Mouse (Mus musculus): Measurements from ENCODE around the gene Ifnab. TPM values are rescaled to one million over a fixed set of nuclear protein-coding genes. Genes with fewer than 3 reads are reported as not detected.

Ifnab gene
- polyA plus RNA-seq, 1 experiment from 2014 or later = not detected

- no peak overlapping the region for H3K27ac ChIP-seq (ENCODE audit: low read length)
- no peak overlapping the region for H3K4me2 ChIP-seq (replicated peaks; ENCODE audit: low read depth, low read length)
- H3K9me3 ChIP-seq (ENCODE audit: control insufficient read depth, low read depth, low read length) = no peaks in the 10 kb centered on the region
- H3K36me3 ChIP-seq (ENCODE audit: control insufficient read depth, insufficient read depth, low read length) = peaks cover 9% of the 10 kb centered on the region
- H3K27me3 ChIP-seq (ENCODE audit: control insufficient read depth, insufficient read depth, low read length) = no peaks in the 10 kb centered on the region
- no peak overlapping the region for H3K9ac ChIP-seq (replicated peaks; ENCODE audit: low read depth, low read length)
- no peak for ATAC-seq (ENCODE audit: insufficient number of reproducible peaks, insufficient read depth, low FRiP score, low read depth)
- H3K4me3 ChIP-seq (ENCODE audit: low read depth, low read length) = no peak overlapping the region
- peaks cover 11% of the 10 kb centered on the region; the same call in 1 of the 2 replicates for H3K4me1 ChIP-seq (ENCODE audit: control insufficient read depth, insufficient read depth, low read length)
Measured at GRCm38 (mm10) chr4:88715059-88715458, 23.9 kb upstream of the Ifnab start.

GRCm38 (mm10) chr4:88714281-88714680 is 23.1 kb upstream of the Ifnab start:
- H3K9me3 ChIP-seq (ENCODE audit: control insufficient read depth, low read depth, low read length) = no peaks in the 10 kb centered on the region
- H3K4me2 ChIP-seq (replicated peaks; ENCODE audit: low read depth, low read length) = no peak overlapping the region
- H3K27me3 ChIP-seq (ENCODE audit: control insufficient read depth, insufficient read depth, low read length) = no peaks in the 10 kb centered on the region
- peaks cover 7% of the 10 kb centered on the region for H3K36me3 ChIP-seq (ENCODE audit: control insufficient read depth, insufficient read depth, low read length)
- H3K9ac ChIP-seq (replicated peaks; ENCODE audit: low read depth, low read length) = no peak overlapping the region
- peaks cover 9% of the 10 kb centered on the region; the same call in 1 of the 2 replicates for H3K4me1 ChIP-seq (ENCODE audit: control insufficient read depth, insufficient read depth, low read length)
- WGBS = 73% methylated on average over 1 of the region's 1 CpGs
- ATAC-seq (ENCODE audit: insufficient number of reproducible peaks, insufficient read depth, low FRiP score, low read depth) = no peak
- H3K27ac ChIP-seq (ENCODE audit: low read length) = no peak overlapping the region
- H3K4me3 ChIP-seq (ENCODE audit: low read depth, low read length) = no peak overlapping the region

GRCm38 (mm10) chr4:88707128-88707826 is 16.1 kb upstream of the Ifnab start:
- Histone ChIP-seq H3K27ac (ENCODE audit: low read length) (no peak overlapping the region), H3K4me1 (ENCODE audit: control insufficient read depth, insufficient read depth, low read length) (no peaks in the 10 kb centered on the region), H3K9me3 (ENCODE audit: control insufficient read depth, low read depth, low read length) (no peaks in the 10 kb centered on the region), H3K36me3 (ENCODE audit: control insufficient read depth, insufficient read depth, low read length) (no peaks in the 10 kb centered on the region; the same call in 1 of the 2 replicates), H3K4me3 (ENCODE audit: low read depth, low read length) (no peak overlapping the region), H3K27me3 (ENCODE audit: control insufficient read depth, insufficient read depth, low read length) (no peaks in the 10 kb centered on the region), H3K4me2 (replicated peaks; ENCODE audit: low read depth, low read length) (no peak overlapping the region), H3K9ac (replicated peaks; ENCODE audit: low read depth, low read length) (no peak overlapping the region)
- whole genome bisulfite sequencing = 97% methylated on average over 1 of the region's 1 CpGs
- no peak for ATAC-seq (ENCODE audit: insufficient number of reproducible peaks, insufficient read depth, low FRiP score, low read depth)

- no peaks in the 10 kb centered on the region for H3K9me3 ChIP-seq (ENCODE audit: control insufficient read depth, low read depth, low read length)
- no peaks in the 10 kb centered on the region; the same call in 1 of the 2 replicates for H3K36me3 ChIP-seq (ENCODE audit: control insufficient read depth, insufficient read depth, low read length)
- H3K4me1 ChIP-seq (ENCODE audit: control insufficient read depth, insufficient read depth, low read length) = no peaks in the 10 kb centered on the region
- no peak overlapping the region for H3K27ac ChIP-seq (ENCODE audit: low read length)
- H3K9ac ChIP-seq (replicated peaks; ENCODE audit: low read depth, low read length) = no peak overlapping the region
- H3K4me3 ChIP-seq (ENCODE audit: low read depth, low read length) = no peak overlapping the region
- no peak overlapping the region for H3K4me2 ChIP-seq (replicated peaks; ENCODE audit: low read depth, low read length)
- no peaks in the 10 kb centered on the region for H3K27me3 ChIP-seq (ENCODE audit: control insufficient read depth, insufficient read depth, low read length)
- ATAC-seq (ENCODE audit: insufficient number of reproducible peaks, insufficient read depth, low FRiP score, low read depth) = no peak
- 45% methylated on average over 3 of the region's 3 CpGs for whole genome bisulfite sequencing
Measured at GRCm38 (mm10) chr4:88705924-88706323, 14.8 kb upstream of the Ifnab start.

- Histone ChIP-seq H3K4me1 (ENCODE audit: control insufficient read depth, insufficient read depth, low read length) (no peaks in the 10 kb centered on the region), H3K4me3 (ENCODE audit: low read depth, low read length) (no peak overlapping the region), H3K27me3 (ENCODE audit: control insufficient read depth, insufficient read depth, low read length) (no peaks in the 10 kb centered on the region), H3K4me2 (replicated peaks; ENCODE audit: low read depth, low read length) (no peak overlapping the region), H3K9ac (replicated peaks; ENCODE audit: low read depth, low read length) (no peak overlapping the region), H3K36me3 (ENCODE audit: control insufficient read depth, insufficient read depth, low read length) (no peaks in the 10 kb centered on the region), H3K27ac (ENCODE audit: low read length) (no peak overlapping the region), H3K9me3 (ENCODE audit: control insufficient read depth, low read depth, low read length) (no peaks in the 10 kb centered on the region)
- WGBS = 90% methylated on average over 1 of the region's 1 CpGs
- no peak for ATAC-seq (ENCODE audit: insufficient number of reproducible peaks, insufficient read depth, low FRiP score, low read depth)
Measured at GRCm38 (mm10) chr4:88699301-88699700, 8.1 kb upstream of the Ifnab start.

GRCm38 (mm10) chr4:88698781-88699180 is 7.6 kb upstream of the Ifnab start:
- no peak overlapping the region for H3K27ac ChIP-seq (ENCODE audit: low read length)
- H3K27me3 ChIP-seq (ENCODE audit: control insufficient read depth, insufficient read depth, low read length) = no peaks in the 10 kb centered on the region
- H3K9ac ChIP-seq (replicated peaks; ENCODE audit: low read depth, low read length) = no peak overlapping the region
- 80% methylated on average over 5 of the region's 5 CpGs for WGBS
- no peaks in the 10 kb centered on the region for H3K36me3 ChIP-seq (ENCODE audit: control insufficient read depth, insufficient read depth, low read length)
- H3K4me3 ChIP-seq (ENCODE audit: low read depth, low read length) = no peak overlapping the region
- no peak for ATAC-seq (ENCODE audit: insufficient number of reproducible peaks, insufficient read depth, low FRiP score, low read depth)
- H3K9me3 ChIP-seq (ENCODE audit: control insufficient read depth, low read depth, low read length) = no peaks in the 10 kb centered on the region
- no peak overlapping the region for H3K4me2 ChIP-seq (replicated peaks; ENCODE audit: low read depth, low read length)
- no peaks in the 10 kb centered on the region for H3K4me1 ChIP-seq (ENCODE audit: control insufficient read depth, insufficient read depth, low read length)

GRCm38 (mm10) chr4:88697753-88698152 is 6.6 kb upstream of the Ifnab start:
- no peak overlapping the region for H3K4me3 ChIP-seq (ENCODE audit: low read depth, low read length)
- H3K27ac ChIP-seq (ENCODE audit: low read length) = no peak overlapping the region
- H3K9ac ChIP-seq (replicated peaks; ENCODE audit: low read depth, low read length) = no peak overlapping the region
- no peaks in the 10 kb centered on the region for H3K4me1 ChIP-seq (ENCODE audit: control insufficient read depth, insufficient read depth, low read length)
- H3K9me3 ChIP-seq (ENCODE audit: control insufficient read depth, low read depth, low read length) = no peaks in the 10 kb centered on the region
- no peak overlapping the region for H3K4me2 ChIP-seq (replicated peaks; ENCODE audit: low read depth, low read length)
- 76% methylated on average over 4 of the region's 4 CpGs for WGBS
- H3K36me3 ChIP-seq (ENCODE audit: control insufficient read depth, insufficient read depth, low read length) = no peaks in the 10 kb centered on the region
- no peak for ATAC-seq (ENCODE audit: insufficient number of reproducible peaks, insufficient read depth, low FRiP score, low read depth)
- H3K27me3 ChIP-seq (ENCODE audit: control insufficient read depth, insufficient read depth, low read length) = no peaks in the 10 kb centered on the region

GRCm38 (mm10) chr4:88697108-88697507 is 5.9 kb upstream of the Ifnab start:
- H3K9ac ChIP-seq (replicated peaks; ENCODE audit: low read depth, low read length) = no peak overlapping the region
- H3K4me2 ChIP-seq (replicated peaks; ENCODE audit: low read depth, low read length) = no peak overlapping the region
- no peaks in the 10 kb centered on the region for H3K27me3 ChIP-seq (ENCODE audit: control insufficient read depth, insufficient read depth, low read length)
- no peak for ATAC-seq (ENCODE audit: insufficient number of reproducible peaks, insufficient read depth, low FRiP score, low read depth)
- no peak overlapping the region for H3K27ac ChIP-seq (ENCODE audit: low read length)
- H3K4me3 ChIP-seq (ENCODE audit: low read depth, low read length) = no peak overlapping the region
- no peaks in the 10 kb centered on the region for H3K9me3 ChIP-seq (ENCODE audit: control insufficient read depth, low read depth, low read length)
- H3K4me1 ChIP-seq (ENCODE audit: control insufficient read depth, insufficient read depth, low read length) = no peaks in the 10 kb centered on the region
- WGBS = 62% methylated on average over 6 of the region's 6 CpGs
- H3K36me3 ChIP-seq (ENCODE audit: control insufficient read depth, insufficient read depth, low read length) = no peaks in the 10 kb centered on the region

Data from stomach, embryonic 14.5 days (tissue).